In genomic region chr14:101049664-101050203, GRCm38 (mm10) we compare ENCODE assay signal across 16 mouse cellular contexts.
"Had no signal": no experiment of that assay in that cellular context is flagged by ENCODE, and none has a peak within 500 bp of the region (broad histone marks: within the 10 kb centered on the region; RNA-seq: fewer than 3 reads in every experiment).

No protein-coding gene starts in this region.

- ATAC-seq: liver, postnatal 0 days; lung, postnatal 0 days had no signal

- H3K4me1 ChIP-seq: lung, embryonic 15.5 days; midbrain, embryonic 10.5 days; midbrain, embryonic 12.5 days; neural tube, embryonic 12.5 days; stomach, embryonic 15.5 days had no signal

- H3K4me3 ChIP-seq: lung, embryonic 15.5 days; midbrain, embryonic 10.5 days; midbrain, embryonic 12.5 days; neural tube, embryonic 12.5 days; stomach, embryonic 15.5 days had no signal

- H3K9ac ChIP-seq: liver, postnatal 0 days; lung, embryonic 15.5 days; midbrain, embryonic 12.5 days; neural tube, embryonic 12.5 days; stomach, embryonic 15.5 days had no signal

- H3K9me3 ChIP-seq: lung, embryonic 15.5 days; midbrain, embryonic 10.5 days; midbrain, embryonic 12.5 days; neural tube, embryonic 12.5 days; stomach, embryonic 15.5 days had no signal

- H3K36me3 ChIP-seq: lung, embryonic 15.5 days; midbrain, embryonic 10.5 days; midbrain, embryonic 12.5 days; neural tube, embryonic 12.5 days; stomach, embryonic 15.5 days had no signal

- H3K27me3 ChIP-seq: lung, embryonic 15.5 days; midbrain, embryonic 12.5 days; neural tube, embryonic 12.5 days; stomach, embryonic 15.5 days had no signal

- H3K27ac ChIP-seq: lung, embryonic 15.5 days; midbrain, embryonic 10.5 days; midbrain, embryonic 12.5 days; neural tube, embryonic 12.5 days; stomach, embryonic 15.5 days; stomach, postnatal 0 days had no signal

- H3K4me2 ChIP-seq: lung, embryonic 15.5 days; midbrain, embryonic 12.5 days; neural tube, embryonic 12.5 days; stomach, embryonic 15.5 days had no signal

- DNase-seq: liver, postnatal 0 days; lung, adult 2 months; lung, postnatal 14 days; lung, postnatal 4 days; midbrain, embryonic 14.5 days; right cerebral cortex, postnatal 14 days; thymus, adult 2 months; thymus, postnatal 25 days; thymus, postnatal 4 days had no signal
